Mouse (Mus musculus): ENCODE measurements around the gene Il7r. TPM values are rescaled to one million over a fixed set of nuclear protein-coding genes. Genes with fewer than 3 reads are reported as not detected.

Gene Il7r
- polyA plus RNA-seq, 1 experiment from 2014 or later: 0.07 TPM

- WGBS: 82% methylated on average over 3 of the region's 3 CpGs
- no peak for DNase-seq (ENCODE audit: low spot score)
- no peaks in the 10 kb centered on the region for H3K36me3 ChIP-seq
- no peaks in the 10 kb centered on the region for H3K27me3 ChIP-seq (ENCODE audit: low read depth, poor library complexity, severe bottlenecking)
- H3K4me3 ChIP-seq: no peak overlapping the region
- no peaks in the 10 kb centered on the region for H3K9me3 ChIP-seq (replicated peaks)
- no peak overlapping the region for H3K27ac ChIP-seq (replicated peaks)
- no peaks in the 10 kb centered on the region for H3K4me1 ChIP-seq
These were observed 1.6 kb downstream of the Il7r start for GRCm38 (mm10) chr15:9528186-9528935.

DNA sequence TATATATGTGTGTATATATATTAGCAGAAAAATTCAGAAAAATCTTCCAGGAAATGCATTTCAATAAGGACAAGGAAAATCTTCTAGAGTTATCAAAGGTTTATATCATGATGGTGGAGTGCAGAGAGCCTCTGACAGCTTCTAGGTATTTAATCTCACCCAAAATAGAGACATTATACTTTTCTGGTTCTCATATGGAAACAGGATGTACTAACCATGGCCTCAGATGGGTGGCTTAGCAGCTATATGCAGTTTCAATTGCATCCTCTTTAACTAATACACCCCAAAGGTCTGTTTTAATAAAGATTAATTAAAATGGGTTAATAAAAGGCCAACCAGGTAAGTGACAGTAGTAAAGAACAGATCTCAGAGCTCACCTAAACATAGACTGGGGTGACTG is 3.6 kb downstream of the Il7r start:
- Histone ChIP-seq H3K27ac (replicated peaks) (no peak overlapping the region), H3K27me3 (ENCODE audit: low read depth, poor library complexity, severe bottlenecking) (no peaks in the 10 kb centered on the region), H3K9me3 (replicated peaks) (no peaks in the 10 kb centered on the region), H3K4me1 (no peaks in the 10 kb centered on the region), H3K4me3 (no peak overlapping the region), H3K36me3 (no peaks in the 10 kb centered on the region)
- no peak for DNase-seq (ENCODE audit: low spot score)

GRCm38 (mm10) chr15:9524907-9525306 is 5.1 kb downstream of the Il7r start:
- Histone ChIP-seq H3K36me3 (no peaks in the 10 kb centered on the region), H3K9me3 (replicated peaks) (no peaks in the 10 kb centered on the region), H3K27me3 (ENCODE audit: low read depth, poor library complexity, severe bottlenecking) (no peaks in the 10 kb centered on the region), H3K4me3 (no peak overlapping the region), H3K27ac (replicated peaks) (no peak overlapping the region), H3K4me1 (no peaks in the 10 kb centered on the region)
- 91% methylated on average over 5 of the region's 5 CpGs for WGBS
- no peak for DNase-seq (ENCODE audit: low spot score)

DNA sequence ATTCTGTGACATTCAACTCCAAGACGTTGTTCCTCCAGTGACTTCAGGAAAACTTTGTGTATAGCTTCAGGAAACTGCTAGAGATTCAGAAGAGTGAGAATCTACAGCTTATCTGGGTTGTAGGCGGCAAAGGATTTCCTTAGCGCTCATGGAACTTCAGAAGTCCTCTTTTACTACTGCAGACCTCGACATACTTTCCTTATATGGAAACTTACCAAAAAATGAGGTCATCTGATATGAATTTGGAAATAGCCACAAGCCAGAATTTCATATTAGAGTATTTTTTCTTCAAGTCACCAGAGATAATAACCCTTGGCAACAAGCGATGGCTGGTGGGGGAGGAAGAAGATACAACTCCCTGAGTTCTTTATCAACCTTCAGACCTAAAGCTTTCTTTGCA is 6.0 kb downstream of the Il7r start:
- Histone ChIP-seq H3K27ac (replicated peaks) (no peak overlapping the region), H3K36me3 (no peaks in the 10 kb centered on the region), H3K4me3 (no peak overlapping the region), H3K27me3 (ENCODE audit: low read depth, poor library complexity, severe bottlenecking) (no peaks in the 10 kb centered on the region), H3K4me1 (no peaks in the 10 kb centered on the region), H3K9me3 (replicated peaks) (no peaks in the 10 kb centered on the region)
- WGBS: 87% methylated on average over 5 of the region's 5 CpGs
- no peak for DNase-seq (ENCODE audit: low spot score)

- WGBS: 95% methylated on average over 3 of the region's 3 CpGs
- DNase-seq (ENCODE audit: low spot score): no peak
- Histone ChIP-seq H3K9me3 (replicated peaks) (no peaks in the 10 kb centered on the region), H3K36me3 (no peaks in the 10 kb centered on the region), H3K4me3 (no peak overlapping the region), H3K4me1 (no peaks in the 10 kb centered on the region), H3K27ac (replicated peaks) (no peak overlapping the region), H3K27me3 (ENCODE audit: low read depth, poor library complexity, severe bottlenecking) (no peaks in the 10 kb centered on the region)
These were observed 6.9 kb downstream of the Il7r start for GRCm38 (mm10) chr15:9523059-9523458.

- Histone ChIP-seq H3K27ac (replicated peaks) (no peak overlapping the region), H3K4me1 (no peaks in the 10 kb centered on the region), H3K9me3 (replicated peaks) (no peaks in the 10 kb centered on the region), H3K4me3 (no peak overlapping the region), H3K36me3 (no peaks in the 10 kb centered on the region), H3K27me3 (ENCODE audit: low read depth, poor library complexity, severe bottlenecking) (no peaks in the 10 kb centered on the region)
- WGBS: 88% methylated on average over 3 of the region's 3 CpGs
- no peak for DNase-seq (ENCODE audit: low spot score)
These were observed 37.9 kb downstream of the Il7r start for GRCm38 (mm10) chr15:9492077-9492476.

- WGBS: 90% methylated on average over 2 of the region's 2 CpGs
- Histone ChIP-seq H3K9me3 (replicated peaks) (no peaks in the 10 kb centered on the region), H3K4me1 (no peaks in the 10 kb centered on the region), H3K27ac (replicated peaks) (no peak overlapping the region), H3K36me3 (no peaks in the 10 kb centered on the region), H3K4me3 (no peak overlapping the region), H3K27me3 (ENCODE audit: low read depth, poor library complexity, severe bottlenecking) (no peaks in the 10 kb centered on the region)
- DNase-seq (ENCODE audit: low spot score): no peak
These were observed 40.4 kb downstream of the Il7r start for GRCm38 (mm10) chr15:9489417-9490118.

DNA sequence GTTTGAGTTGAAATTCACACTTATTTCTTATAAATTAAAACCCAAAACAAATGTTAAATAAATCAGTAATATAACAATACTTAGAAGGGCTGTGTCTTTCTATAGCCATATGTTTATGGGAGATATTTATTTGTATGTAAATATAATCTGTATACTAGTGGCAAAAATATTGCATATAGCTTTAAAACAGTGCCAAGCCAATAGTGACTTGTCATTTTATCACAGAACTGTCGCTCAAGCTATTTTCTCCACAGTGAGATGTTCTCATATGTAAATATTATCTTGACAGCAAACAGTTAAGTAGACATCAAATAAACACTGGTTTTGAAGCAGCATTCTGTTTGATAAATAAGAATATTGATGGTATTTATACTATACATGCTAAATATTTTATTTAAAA is 56.8 kb downstream of the Il7r start:
- no peaks in the 10 kb centered on the region for H3K36me3 ChIP-seq
- H3K27me3 ChIP-seq (ENCODE audit: low read depth, poor library complexity, severe bottlenecking): no peaks in the 10 kb centered on the region
- 85% methylated on average over 1 of the region's 1 CpGs for WGBS
- DNase-seq (ENCODE audit: low spot score): no peak
- no peak overlapping the region for H3K27ac ChIP-seq (replicated peaks)
- no peak overlapping the region for H3K4me3 ChIP-seq
- H3K9me3 ChIP-seq (replicated peaks): 0 out of 2 replicates have a peak, but pooled peaks cover 3% of the 10 kb centered on the region
- no peaks in the 10 kb centered on the region for H3K4me1 ChIP-seq

DNA sequence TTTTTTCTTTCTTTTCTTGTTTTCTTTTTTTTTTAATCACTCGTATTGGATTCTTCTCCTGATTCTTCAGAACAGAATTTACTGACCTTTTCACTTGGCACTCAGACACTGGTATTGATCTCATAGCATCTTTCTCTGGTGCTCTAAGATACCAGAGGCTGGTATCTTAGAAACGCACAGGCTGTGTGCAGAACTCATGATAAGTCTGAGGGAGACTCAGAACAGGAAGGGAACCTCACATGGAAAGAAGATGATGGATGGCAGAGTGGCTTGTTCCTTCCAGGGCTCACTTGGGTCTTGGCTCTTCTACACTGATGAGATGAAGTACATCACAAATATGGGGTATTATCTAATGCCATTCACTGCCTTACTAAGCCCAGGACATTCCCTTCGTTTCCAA is 57.4 kb downstream of the Il7r start:
- Histone ChIP-seq H3K4me1 (no peaks in the 10 kb centered on the region), H3K36me3 (no peaks in the 10 kb centered on the region), H3K27me3 (ENCODE audit: low read depth, poor library complexity, severe bottlenecking) (no peaks in the 10 kb centered on the region), H3K9me3 (replicated peaks) (0 out of 2 replicates have a peak, but pooled peaks cover 3% of the 10 kb centered on the region), H3K27ac (replicated peaks) (no peak overlapping the region), H3K4me3 (no peak overlapping the region)
- no peak for DNase-seq (ENCODE audit: low spot score)
- WGBS: 69% methylated on average over 3 of the region's 3 CpGs

GRCm38 (mm10) chr15:9472167-9472566 is 57.8 kb downstream of the Il7r start:
- H3K36me3 ChIP-seq: no peaks in the 10 kb centered on the region
- 83% methylated on average over 3 of the region's 3 CpGs for WGBS
- no peak overlapping the region for H3K27ac ChIP-seq (replicated peaks)
- no peak for DNase-seq (ENCODE audit: low spot score)
- H3K4me1 ChIP-seq: no peaks in the 10 kb centered on the region
- H3K4me3 ChIP-seq: no peak overlapping the region
- H3K9me3 ChIP-seq (replicated peaks): 0 out of 2 replicates have a peak, but pooled peaks cover 3% of the 10 kb centered on the region
- H3K27me3 ChIP-seq (ENCODE audit: low read depth, poor library complexity, severe bottlenecking): no peaks in the 10 kb centered on the region

- Histone ChIP-seq H3K27me3 (ENCODE audit: low read depth, poor library complexity, severe bottlenecking) (no peaks in the 10 kb centered on the region), H3K4me1 (no peaks in the 10 kb centered on the region), H3K36me3 (no peaks in the 10 kb centered on the region), H3K4me3 (no peak overlapping the region), H3K27ac (replicated peaks) (no peak overlapping the region), H3K9me3 (replicated peaks) (0 out of 2 replicates have a peak, but pooled peaks cover 3% of the 10 kb centered on the region)
- WGBS: 83% methylated on average over 4 of the region's 4 CpGs
- no peak for DNase-seq (ENCODE audit: low spot score)
These were observed 58.8 kb downstream of the Il7r start for GRCm38 (mm10) chr15:9471053-9471685.

GRCm38 (mm10) chr15:9464039-9464438 is 65.9 kb downstream of the Il7r start:
- Histone ChIP-seq H3K27ac (replicated peaks) (no peak overlapping the region), H3K36me3 (no peaks in the 10 kb centered on the region), H3K4me1 (no peaks in the 10 kb centered on the region), H3K9me3 (replicated peaks) (0 out of 2 replicates have a peak, but pooled peaks cover 3% of the 10 kb centered on the region), H3K27me3 (ENCODE audit: low read depth, poor library complexity, severe bottlenecking) (no peaks in the 10 kb centered on the region), H3K4me3 (no peak overlapping the region)
- WGBS: 70% methylated on average over 1 of the region's 1 CpGs
- DNase-seq (ENCODE audit: low spot score): no peak

DNA sequence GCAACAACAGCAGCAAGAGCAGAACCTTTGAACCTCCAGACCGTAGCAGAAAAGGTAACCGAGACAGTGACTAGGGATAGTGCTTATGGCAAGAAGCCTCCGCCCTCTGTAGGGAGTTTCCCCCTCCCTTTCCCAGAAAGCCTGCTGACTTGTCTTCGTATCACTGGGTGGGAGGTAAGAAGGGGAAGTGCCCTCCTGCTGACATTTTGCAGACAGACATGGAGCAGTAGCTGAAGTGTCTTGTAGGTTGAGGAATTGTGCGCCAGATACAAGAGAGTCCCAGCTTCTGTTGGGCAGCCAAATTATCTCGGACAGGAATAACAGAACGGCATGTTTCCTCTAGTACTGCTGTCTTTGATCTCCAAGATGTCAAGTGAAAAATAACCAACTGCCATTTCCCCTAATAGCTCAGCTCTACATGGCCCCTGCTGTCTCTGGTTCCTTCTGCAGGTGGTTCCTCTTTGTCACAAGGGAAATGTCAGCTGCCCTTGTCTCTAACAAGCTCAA is 66.4 kb downstream of the Il7r start:
- no peak for DNase-seq (ENCODE audit: low spot score)
- Histone ChIP-seq H3K36me3 (no peaks in the 10 kb centered on the region), H3K4me1 (no peaks in the 10 kb centered on the region), H3K27me3 (ENCODE audit: low read depth, poor library complexity, severe bottlenecking) (no peaks in the 10 kb centered on the region), H3K4me3 (no peak overlapping the region), H3K27ac (replicated peaks) (no peak overlapping the region), H3K9me3 (replicated peaks) (no peaks in the 10 kb centered on the region)
- 76% methylated on average over 7 of the region's 7 CpGs for WGBS

All from midbrain, embryonic 10.5 days (tissue).